Mouse (Mus musculus) CD4-positive helper T cell, adult 2 months (primary cell): ENCODE results near the gene Mapkapk3.
"Not testable (repeated sequence)": the region's sequence is repeated elsewhere in the genome, so short reads cannot be mapped to it uniquely, and the experiment has no call there.

Experiments used
- DNase-seq: peaks from one replicate; pipeline ENCODE4 v3.0.0-alpha.2; 2012; ENCODE audit warnings: low read depth, missing footprints, low spot score

Gene Mapkapk3

GRCm38 (mm10) chr9:107307099-107307872, 17.6 kb upstream of the Mapkapk3 start:
- DNase-seq, result peak; percentile 47

DNA sequence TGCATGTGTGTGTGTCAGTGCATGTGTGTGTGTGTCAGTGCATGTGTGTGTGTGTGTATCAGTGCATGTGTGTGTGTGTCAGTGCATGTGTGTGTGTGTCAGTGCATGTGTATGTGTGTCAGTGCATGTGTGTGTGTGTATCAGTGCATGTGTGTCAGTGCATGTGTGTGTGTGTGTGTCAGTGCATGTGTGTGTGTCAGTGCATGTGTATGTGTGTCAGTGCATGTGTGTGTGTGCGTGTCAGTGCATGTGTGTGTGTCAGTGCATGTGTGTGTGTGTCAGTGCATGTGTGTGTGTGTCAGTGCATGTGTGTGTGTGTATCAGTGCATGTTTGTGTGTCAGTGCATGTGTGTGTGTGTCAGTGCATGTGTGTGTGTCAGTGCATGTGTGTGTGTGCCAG, 17.0 kb upstream of the Mapkapk3 start:
- DNase-seq, result not testable (repeated sequence)

GRCm38 (mm10) chr9:107305601-107306542, 16.2 kb upstream of the Mapkapk3 start:
- peak; percentile 89 for DNase-seq

DNA sequence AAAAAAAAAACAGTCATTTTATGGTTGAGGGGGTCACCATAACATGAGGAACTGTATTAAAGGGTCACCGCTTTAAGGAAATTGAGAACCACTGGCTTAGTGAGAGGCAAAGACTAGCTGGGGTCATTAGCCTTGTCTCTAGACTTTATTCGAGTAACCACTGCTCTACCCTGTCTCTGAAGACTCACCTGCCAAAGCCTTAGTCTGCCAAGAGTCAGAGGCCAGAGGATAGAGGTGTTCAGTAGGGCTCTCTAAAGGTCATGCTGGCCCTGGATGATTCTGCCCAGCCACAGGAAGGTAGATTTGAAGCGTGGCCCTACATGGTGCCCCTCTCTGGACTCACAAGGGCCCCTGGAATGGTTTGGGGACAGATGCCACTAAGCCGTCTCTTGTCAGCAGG, 15.3 kb upstream of the Mapkapk3 start:
- DNase-seq, result no peak

DNA sequence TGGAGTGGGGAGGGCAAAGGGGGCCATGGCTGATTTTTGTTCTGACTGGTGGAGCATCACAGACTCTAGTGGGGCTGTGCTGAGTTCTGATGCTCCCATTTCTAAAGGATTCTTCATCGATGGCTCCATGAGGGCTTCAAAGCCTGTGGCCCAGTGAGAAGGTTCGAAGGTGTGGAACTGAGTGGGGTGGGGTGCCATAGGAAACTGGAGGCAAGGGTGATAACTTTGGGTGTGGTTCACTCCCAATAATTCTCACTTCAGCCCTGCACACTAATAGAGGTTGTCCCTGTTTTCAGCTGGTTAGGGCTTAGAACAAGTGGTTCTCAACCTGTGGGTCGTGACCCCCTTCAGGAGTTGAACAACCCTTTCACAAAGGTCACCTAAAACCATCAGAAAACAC, 14.7 kb upstream of the Mapkapk3 start:
- DNase-seq, result no peak

- no peak for DNase-seq
Measured at GRCm38 (mm10) chr9:107303900-107304299, 14.2 kb upstream of the Mapkapk3 start.

DNA sequence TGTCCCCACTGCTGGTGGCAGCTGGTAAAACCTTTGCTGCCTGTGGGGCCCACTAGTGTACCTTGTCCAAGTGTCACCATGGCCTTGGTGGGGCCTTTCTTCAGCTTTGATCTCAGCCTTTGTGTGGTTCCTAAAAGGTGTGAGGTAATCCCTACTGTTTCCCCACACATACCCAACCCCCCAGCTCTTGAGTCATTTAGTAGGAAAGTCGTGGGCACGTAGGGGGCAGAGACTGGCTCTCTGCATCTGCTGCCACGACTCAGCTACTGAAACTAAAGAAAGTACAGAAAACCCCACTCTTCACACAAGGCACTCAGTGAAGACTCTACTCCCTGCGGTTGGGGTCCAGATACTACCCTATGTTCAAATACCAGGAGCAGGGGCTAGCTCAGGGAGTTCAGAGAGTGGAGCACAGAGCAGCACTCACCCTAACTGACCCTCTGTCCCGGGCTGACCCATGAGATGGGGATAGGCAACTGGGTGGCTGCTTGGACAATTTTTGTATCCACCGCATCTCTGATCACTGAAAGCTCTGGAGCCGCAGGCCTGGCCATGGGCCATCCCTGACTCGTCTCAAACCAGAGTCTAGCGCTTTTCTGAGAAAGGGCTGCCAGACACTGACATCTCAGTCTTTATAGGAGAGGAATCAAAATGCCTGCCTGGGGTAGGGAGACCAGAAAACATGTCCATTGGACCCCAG, 13.6 kb upstream of the Mapkapk3 start:
- DNase-seq, result peak; percentile 63

DNA sequence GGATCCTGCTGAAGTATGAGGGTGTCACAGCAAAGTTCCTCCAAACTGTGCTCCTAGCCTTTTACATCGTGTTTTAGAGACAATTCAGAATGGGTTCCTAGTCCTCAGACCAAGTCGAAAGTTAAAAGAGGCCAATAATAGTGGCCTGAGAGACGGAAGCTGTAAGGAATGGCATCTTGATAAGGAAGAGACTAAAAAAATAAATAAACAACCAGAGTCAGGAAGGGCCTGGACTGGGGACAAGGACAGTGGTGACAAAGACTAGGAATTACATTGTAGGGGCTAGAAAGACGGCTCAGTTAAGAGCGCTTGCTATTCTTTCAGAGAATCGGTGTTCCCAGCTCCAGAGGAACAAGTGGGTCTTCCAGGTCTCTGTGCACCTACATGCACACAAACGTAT, 12.9 kb upstream of the Mapkapk3 start:
- DNase-seq, result no peak

GRCm38 (mm10) chr9:107301554-107302331, 12.1 kb upstream of the Mapkapk3 start:
- no peak for DNase-seq

- peak; percentile 29 for DNase-seq
Measured at GRCm38 (mm10) chr9:107300224-107300973, 10.7 kb upstream of the Mapkapk3 start.

- no peak for DNase-seq
Measured at GRCm38 (mm10) chr9:107299783-107300182, 10.1 kb upstream of the Mapkapk3 start.

GRCm38 (mm10) chr9:107298876-107299275, 9.2 kb upstream of the Mapkapk3 start:
- DNase-seq, result peak; percentile 26

DNA sequence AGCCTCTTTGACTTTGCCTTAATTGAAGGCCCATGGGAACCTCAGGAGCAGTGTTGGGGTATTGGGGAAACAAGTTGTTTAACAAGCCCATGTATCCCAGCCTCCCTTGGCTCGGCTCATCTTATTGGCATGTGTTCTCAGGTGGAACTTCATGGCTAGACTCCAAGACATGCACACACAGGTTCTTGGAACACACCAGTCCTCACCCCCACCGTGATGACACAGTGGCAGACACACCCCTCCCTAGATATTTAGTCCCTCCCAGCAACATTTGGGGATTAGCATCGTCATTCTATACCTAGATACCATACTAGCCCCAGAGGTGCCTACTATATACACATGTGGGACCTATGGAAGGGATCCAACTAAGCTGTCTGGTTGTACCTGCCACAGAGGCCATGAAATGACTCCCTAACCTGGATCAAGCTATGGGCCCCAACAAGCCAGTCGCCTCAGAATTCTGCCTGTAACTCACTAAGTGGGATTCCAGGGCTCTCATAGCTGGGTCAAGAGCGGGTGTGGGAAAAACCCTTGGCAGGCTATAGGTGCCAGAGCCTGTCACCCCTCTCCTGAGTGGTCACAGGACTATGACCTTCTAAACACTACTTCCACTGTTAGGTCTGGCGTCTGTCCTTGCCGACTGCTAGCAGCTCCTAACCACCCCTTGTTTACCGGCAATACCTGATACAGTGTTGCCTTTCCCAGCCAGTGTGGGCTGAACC, 8.5 kb upstream of the Mapkapk3 start:
- peak; percentile 66 for DNase-seq

GRCm38 (mm10) chr9:107297658-107298057, 8.0 kb upstream of the Mapkapk3 start:
- no peak for DNase-seq

GRCm38 (mm10) chr9:107297059-107297458, 7.4 kb upstream of the Mapkapk3 start:
- DNase-seq, result peak; percentile 37

DNA sequence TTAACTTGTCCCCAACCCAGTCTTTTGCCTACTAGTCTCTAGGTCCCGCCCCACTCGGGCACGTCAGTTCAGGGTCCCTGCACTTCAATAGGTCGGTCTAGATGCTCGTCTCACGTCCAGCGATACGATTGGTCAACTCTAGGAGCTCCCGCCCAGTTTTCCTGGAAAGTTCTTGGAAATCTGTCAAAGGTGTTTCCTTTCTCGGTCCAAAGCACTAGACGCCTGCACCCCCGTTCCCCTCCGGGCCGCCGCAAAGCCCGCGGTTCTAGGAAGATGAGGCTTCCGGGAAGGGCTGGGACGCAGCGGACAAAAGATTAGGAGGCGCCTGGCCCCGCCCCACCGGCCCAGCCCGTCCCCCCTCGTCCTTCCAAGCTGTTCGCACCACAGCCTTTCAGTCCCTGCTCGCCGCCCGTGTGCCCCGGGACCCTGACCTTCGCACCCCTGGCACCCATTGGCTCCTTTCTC, 6.9 kb upstream of the Mapkapk3 start:
- DNase-seq, result peak; percentile 89

DNA sequence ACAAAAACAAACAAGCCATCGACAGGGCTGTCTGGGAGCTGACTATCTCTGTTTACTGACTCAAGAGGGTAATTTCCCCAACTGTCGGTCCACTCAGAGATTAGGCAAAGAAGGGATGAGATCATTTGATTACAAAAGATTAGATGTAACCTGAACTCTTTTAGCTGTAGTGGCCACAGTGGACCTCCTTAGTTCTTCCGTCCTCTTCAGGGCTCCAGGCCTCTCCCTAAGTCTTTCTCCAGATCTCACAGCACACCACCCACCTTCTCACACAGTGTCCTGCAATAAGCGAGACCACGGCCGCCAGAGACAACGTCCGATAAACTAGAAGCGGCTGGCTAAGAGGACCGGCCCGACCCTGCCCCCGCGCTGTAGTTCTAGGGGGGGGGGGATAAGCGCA, 6.4 kb upstream of the Mapkapk3 start:
- DNase-seq, result no peak

- DNase-seq, result no peak
Measured at GRCm38 (mm10) chr9:107296016-107296040, 6.2 kb upstream of the Mapkapk3 start, which contains the start of gene Cish. Gene Cish, plus strand, starts transcription at chr9:107296026.

- DNase-seq, result peak; percentile 90
Measured at GRCm38 (mm10) chr9:107295616-107296015, 5.9 kb upstream of the Mapkapk3 start.

DNA sequence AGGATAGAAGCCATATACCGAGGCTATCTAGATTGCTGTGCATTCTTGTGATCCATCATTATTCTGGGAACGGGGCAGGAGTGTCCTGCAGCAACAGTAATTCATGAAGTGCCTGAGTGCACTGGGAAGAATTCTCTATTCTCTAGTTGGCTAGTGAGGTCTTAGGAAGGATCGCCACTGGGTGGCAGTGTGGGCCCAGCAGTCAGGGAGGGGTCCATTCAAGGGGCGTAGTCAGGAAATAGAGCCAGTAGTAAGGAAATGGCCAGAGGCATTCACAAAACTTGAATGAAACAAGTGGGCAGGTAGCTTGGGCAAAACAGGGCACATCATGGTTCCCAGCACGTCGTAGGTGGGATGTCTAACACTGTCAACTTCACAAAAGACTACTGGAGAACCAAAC, 4.6 kb upstream of the Mapkapk3 start:
- peak; percentile 79 for DNase-seq
